Mouse (Mus musculus) brain, embryonic 14.5 days (tissue): ENCODE measurements around the gene Lsm12.

Experiments used
- CTCF ChIP-seq: fragments of 200-500 bp; IDR thresholded peaks from 2 replicates; pipeline ENCODE4 v1.5.1; 2012; ENCODE audit warnings: inconsistent platforms, mild to moderate bottlenecking, moderate library complexity, borderline replicate concordance; ENCODE audit not compliant: insufficient read depth, insufficient read length; ENCODE audit errors: extremely low read depth
- POLR2A ChIP-seq: fragments of 200-500 bp; IDR thresholded peaks from 2 replicates; pipeline ENCODE4 v1.6.1; 2012; ENCODE audit warnings: mild to moderate bottlenecking, inconsistent platforms, borderline replicate concordance; ENCODE audit not compliant: poor library complexity, insufficient read depth, insufficient read length, severe bottlenecking; ENCODE audit errors: extremely low read depth

GRCm38 (mm10) chr11:102193657-102194440 is 8.8 kb upstream of the Lsm12 start:
- TF ChIP-seq POLR2A (no peak), CTCF (no peak)
